Mouse (Mus musculus): ENCODE measurements around the gene Gm4450.

DNA sequence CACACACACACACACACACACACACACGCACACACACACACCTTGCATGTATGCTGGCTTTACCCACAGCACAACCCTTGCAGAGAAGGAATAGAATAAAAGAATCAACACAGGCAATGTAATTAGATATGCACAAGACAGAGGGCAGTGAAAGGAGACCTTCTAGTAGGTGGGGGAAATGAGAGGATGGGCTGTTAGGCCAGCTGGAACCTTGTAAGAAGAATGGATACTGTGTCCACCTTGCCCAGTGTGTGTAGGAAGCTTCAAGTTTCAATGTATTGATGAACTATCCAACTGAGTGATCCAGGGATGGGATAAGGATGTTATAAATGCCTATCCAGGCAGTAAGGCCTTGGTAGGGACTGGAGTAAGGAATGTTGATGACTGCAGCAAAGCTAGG is 21.9 kb downstream of the Gm4450 start:
- no peak for TF ChIP-seq POLR2A (IDR thresholded peaks at IDR 0.05; ENCODE audit: insufficient read length, low read depth)
- no peak for TF ChIP-seq TCF12 (IDR thresholded peaks at IDR 0.05; ENCODE audit: insufficient read depth, poor library complexity, severe bottlenecking)
- TF ChIP-seq CEBPB (IDR thresholded peaks at IDR 0.05; ENCODE audit: insufficient read depth, poor library complexity, severe bottlenecking) = no peak
- no peak for TF ChIP-seq MAX (IDR thresholded peaks at IDR 0.05; ENCODE audit: low read depth)
- no peak for TF ChIP-seq POLR2AphosphoS2 (IDR thresholded peaks at IDR 0.05; ENCODE audit: insufficient read length, low read depth)
